Mouse (Mus musculus) kidney, adult 2 months (tissue): ENCODE results near the gene Dnajb4.

Experiments
- CTCF ChIP-seq: fragments of 200-500 bp; conservative IDR thresholded peaks from 2 replicates; pipeline ENCODE4 v1.5.1; 2011; ENCODE audit warnings: low read depth, mild to moderate bottlenecking, control low read depth, low read length, moderate library complexity, mixed read lengths; ENCODE audit not compliant: insufficient read depth, insufficient read length
- POLR2A ChIP-seq: fragments of 200-500 bp; IDR thresholded peaks from one replicate; pipeline ENCODE4 v1.6.1; 2011; ENCODE audit warnings: low read depth, low read length, control low read depth

DNA sequence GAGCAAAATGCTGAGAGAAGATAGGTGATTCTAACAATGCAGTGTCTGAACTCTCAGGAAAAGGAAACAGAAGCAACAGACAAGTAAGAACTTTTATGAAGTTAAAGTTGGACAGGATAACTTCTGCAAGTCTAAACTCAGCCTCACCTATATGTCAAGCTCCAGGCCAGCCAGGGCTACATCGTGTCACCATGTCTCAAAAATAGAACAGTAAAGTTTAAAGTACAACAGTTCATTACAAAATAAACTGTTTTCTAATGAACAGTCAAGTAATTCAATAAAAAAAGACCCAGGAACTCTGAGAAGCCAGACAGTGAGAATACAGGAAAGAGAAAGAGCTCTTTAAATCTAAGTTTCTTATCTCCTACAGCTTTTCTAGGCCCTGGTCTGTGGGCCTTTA is 40.4 kb upstream of the Dnajb4 start:
- no peak for TF ChIP-seq CTCF
- TF ChIP-seq POLR2A, result no peak
